8 mouse cellular contexts compared by ENCODE assay signal in the genomic region with DNA sequence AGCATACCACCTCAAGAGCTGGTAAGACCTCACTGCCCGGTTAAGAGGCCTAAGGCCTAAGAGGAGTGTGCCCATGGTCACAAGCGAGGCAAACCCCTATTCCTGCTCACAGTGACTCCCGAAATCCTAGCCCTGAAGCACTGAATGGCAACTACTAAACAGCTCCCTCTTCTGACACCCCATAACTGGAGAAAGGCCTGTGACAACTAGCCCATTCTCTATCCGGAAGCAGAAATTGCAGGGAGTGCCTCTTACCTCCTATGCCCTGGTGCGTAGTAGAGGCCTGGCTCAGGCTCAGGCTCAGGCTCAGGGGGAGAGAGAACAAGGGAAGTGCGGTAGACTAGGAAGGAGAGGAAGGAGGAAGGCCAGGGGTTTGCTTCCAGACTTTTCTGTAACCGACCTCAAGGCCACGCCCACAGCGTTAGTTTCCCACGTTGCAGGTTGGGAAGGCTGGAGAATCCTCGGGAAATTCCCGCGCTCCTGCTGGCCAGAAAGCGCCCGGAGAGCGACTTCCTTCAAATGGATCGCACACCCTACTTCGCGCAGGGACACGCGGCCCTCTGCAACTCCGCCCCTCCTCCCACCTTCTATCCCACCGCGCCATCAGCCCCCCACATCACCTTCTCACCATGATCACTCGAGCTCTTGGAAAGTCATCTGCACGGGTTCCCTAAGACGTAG. TPM values are rescaled to one million over a fixed set of nuclear protein-coding genes. Genes with fewer than 3 reads are reported as not detected.
DNase-seq lines count a peak whose midpoint lies in the region; ATAC-seq and TF ChIP-seq lines count a peak whose summit lies in the region.

No protein-coding gene starts in this region.

- peak overlapping the region; percentile 89 for H3K4me2 ChIP-seq in heart, embryonic 16.5 days (ENCODE audit: low read depth, low read length)
- H3K4me2 ChIP-seq in limb, embryonic 14.5 days (replicated peaks; ENCODE audit: low read depth, low read length, severe bottlenecking) = peak overlapping the region; percentile 97

- no peak overlapping the region for H3K27ac ChIP-seq in kidney, adult 2 months (ENCODE audit: insufficient read depth, low read depth, low read length)
- H3K27ac ChIP-seq in heart, embryonic 16.5 days (ENCODE audit: low read length) = no peak overlapping the region
- no peak overlapping the region for H3K27ac ChIP-seq in limb, embryonic 14.5 days (replicated peaks; ENCODE audit: low read depth, low read length)

- no peak for TF ChIP-seq POLR2A in kidney, adult 2 months (IDR thresholded peaks at IDR 0.05; ENCODE audit: low read depth, low read length)
- no peak for TF ChIP-seq POLR2A in limb, embryonic 14.5 days (IDR thresholded peaks at IDR 0.05; ENCODE audit: borderline replicate concordance, extremely low read depth, insufficient read depth, insufficient read length)

- H3K36me3 ChIP-seq in kidney, adult 2 months (ENCODE audit: control insufficient read depth, insufficient read depth, low read length) = no peaks in the 10 kb centered on the region
- no peaks in the 10 kb centered on the region for H3K36me3 ChIP-seq in heart, embryonic 16.5 days (ENCODE audit: control insufficient read depth, insufficient read depth)
- H3K36me3 ChIP-seq in limb, embryonic 14.5 days (ENCODE audit: control insufficient read depth, insufficient read depth, low read length) = no peaks in the 10 kb centered on the region

- peak overlapping the region; percentile 59 for H3K9ac ChIP-seq in heart, embryonic 16.5 days (ENCODE audit: low read length)
- H3K9ac ChIP-seq in limb, embryonic 14.5 days (ENCODE audit: low read depth, low read length, severe bottlenecking) = peak overlapping the region; percentile 44

- no peaks in the 10 kb centered on the region for H3K27me3 ChIP-seq in kidney, adult 2 months (replicated peaks; ENCODE audit: control insufficient read depth, insufficient read depth, low read length)
- peaks cover 52% of the 10 kb centered on the region for H3K27me3 ChIP-seq in heart, embryonic 16.5 days (ENCODE audit: control insufficient read depth, insufficient read depth, low read length)
- peaks cover 50% of the 10 kb centered on the region for H3K27me3 ChIP-seq in limb, embryonic 14.5 days (ENCODE audit: control insufficient read depth, insufficient read depth, low read length)

- no peak for TF ChIP-seq CTCF in kidney, adult 2 months (conservative IDR thresholded peaks at IDR 0.05; ENCODE audit: insufficient read depth, insufficient read length, low read depth, low read length)

- H3K4me1 ChIP-seq in kidney, adult 2 months (ENCODE audit: control insufficient read depth, insufficient read depth, low read length) = no peaks in the 10 kb centered on the region; the same call in 1 of the 2 replicates
- H3K4me1 ChIP-seq in heart, embryonic 16.5 days (ENCODE audit: control insufficient read depth, insufficient read depth, low read length) = peaks cover 7% of the 10 kb centered on the region
- H3K4me1 ChIP-seq in limb, embryonic 14.5 days (ENCODE audit: control insufficient read depth, insufficient read depth, low read length) = peaks cover 9% of the 10 kb centered on the region

- 0 out of 2 replicates have a peak, but pooled peaks have one; percentile 7 for ATAC-seq in heart, embryonic 16.5 days (replicated peaks; ENCODE audit: extremely low read depth, insufficient read depth, low FRiP score)
- ATAC-seq in limb, embryonic 14.5 days (ENCODE audit: low FRiP score, low read depth) = no peak
- no peak for ATAC-seq in erythroblast, adult 5-6 weeks (replicated peaks; ENCODE audit: low FRiP score, poor library complexity, severe bottlenecking)

- H3K9me3 ChIP-seq in heart, embryonic 16.5 days (replicated peaks; ENCODE audit: control insufficient read depth, low read length) = no peaks in the 10 kb centered on the region
- no peaks in the 10 kb centered on the region for H3K9me3 ChIP-seq in limb, embryonic 14.5 days (ENCODE audit: control insufficient read depth, low read length)

- peak; percentile 5 for DNase-seq in kidney, adult 2 months
- DNase-seq in kidney, adult 9 months = no peak
- DNase-seq in cerebellum, postnatal 14 days = peak; percentile 31 to 42
- DNase-seq in limb, embryonic 14.5 days (ENCODE audit: low spot score) = peak; percentile 20
- DNase-seq in neural tube, embryonic 10.5 days (ENCODE audit: extremely low spot score, low spot score) = peak; percentile 28
- DNase-seq in ovary, postnatal 14 days (ENCODE audit: low spot score) = no peak

- 16% methylated on average over 27 of the region's 27 CpGs for WGBS in kidney, adult 2 months
- WGBS in heart, embryonic 16.5 days = 11% methylated on average over 27 of the region's 27 CpGs
- WGBS in limb, embryonic 14.5 days = 15% methylated on average over 22 of the region's 27 CpGs

- H3K4me3 ChIP-seq in kidney, adult 2 months (ENCODE audit: insufficient read depth, low read depth, low read length) = peak overlapping the region; percentile 5; the same call in 1 of the 2 replicates
- H3K4me3 ChIP-seq in heart, embryonic 16.5 days (ENCODE audit: low read length) = peak overlapping the region; percentile 54
- H3K4me3 ChIP-seq in limb, embryonic 14.5 days (replicated peaks; ENCODE audit: low read length) = peak overlapping the region; percentile 53

RNA-seq across cellular contexts. Expression of gene Lyzl4, which starts 0.5 kb away (rescaled TPM):
- polyA plus RNA-seq in kidney, adult 2 months (2012; rRNA removed) = 0.11 TPM in 1 of 2 replicates, not detected in the other
- 0.29 TPM in 1 of 2 replicates, not detected in the other for polyA plus RNA-seq in heart, embryonic 16.5 days (2015; fragmentation: Nextera tagmentation; extraction: Ambion mirVana)
- polyA plus RNA-seq in limb, embryonic 14.5 days (2012; rRNA removed) = 0.17 and 0.21 TPM in 2 replicates
- 0.33 TPM in 1 of 2 replicates, not detected in the other for polyA plus RNA-seq in limb, embryonic 14.5 days (2014; fragmentation: Nextera tagmentation; extraction: Ambion mirVana)
- not detected in 2 replicates for total RNA-seq in erythroblast, adult 5-6 weeks (2015; ENCODE audit: low replicate concordance)
- total RNA-seq in erythroblast, adult 5-6 weeks (2017; ENCODE audit: low replicate concordance) = not detected in 2 replicates

RNA-seq across cellular contexts. Expression of gene Vipr1, which starts 1.1 kb away (rescaled TPM):
- polyA plus RNA-seq in kidney, adult 2 months (2012; rRNA removed) = 2.0 and 5.4 TPM in 2 replicates
- 0.22 and 0.45 TPM in 2 replicates for polyA plus RNA-seq in heart, embryonic 16.5 days (2015; fragmentation: Nextera tagmentation; extraction: Ambion mirVana)
- polyA plus RNA-seq in limb, embryonic 14.5 days (2012; rRNA removed) = 0.42 and 0.47 TPM in 2 replicates
- 0.45 and 0.48 TPM in 2 replicates for polyA plus RNA-seq in limb, embryonic 14.5 days (2014; fragmentation: Nextera tagmentation; extraction: Ambion mirVana)
- 0.21 TPM in 1 of 2 replicates, not detected in the other for total RNA-seq in erythroblast, adult 5-6 weeks (2015; ENCODE audit: low replicate concordance)
- total RNA-seq in erythroblast, adult 5-6 weeks (2017; ENCODE audit: low replicate concordance) = 0.14 and 0.43 TPM in 2 replicates

Comparison
In these comparisons a context has a peak if more than half of its experiments do, and no peak if none do; other contexts are left out.
1. DNase-seq: peak in kidney, adult 2 months (single experiment), cerebellum, postnatal 14 days (2 of 2), limb, embryonic 14.5 days (single experiment) and neural tube, embryonic 10.5 days (single experiment); none in kidney, adult 9 months (single experiment) and ovary, postnatal 14 days (single experiment).
2. Peak in every context shown above with its lines, with median percentiles within 50 percentile points of each other: H3K4me3 ChIP-seq.